Mouse (Mus musculus) left cerebral cortex, adult 11 months (tissue): ENCODE measurements around the gene Dnah17.

Experiments used
- DNase-seq: peaks from one replicate; pipeline ENCODE4 v3.0.0; 2022; ENCODE audit warnings: low spot score

Gene Dnah17

DNA sequence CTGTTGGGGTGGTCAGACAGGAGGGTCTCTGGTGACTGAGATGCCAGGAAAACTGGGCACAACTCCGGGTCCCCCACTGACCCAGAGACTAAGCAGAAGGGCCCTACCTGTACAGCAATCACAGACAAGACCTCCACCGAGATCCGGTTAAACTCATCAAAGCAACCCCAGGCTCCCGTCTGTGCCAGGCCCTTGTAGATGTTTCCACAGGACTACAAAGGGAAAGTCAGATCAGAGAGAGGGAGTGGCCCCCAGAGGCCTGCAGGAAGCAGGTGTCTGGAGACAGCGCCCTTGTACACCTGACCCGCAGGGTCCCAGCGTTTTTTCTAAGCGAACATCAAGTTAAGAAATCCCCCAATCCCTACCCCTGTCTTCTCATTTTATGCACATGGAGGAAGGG lies 44.5 kb downstream of the Dnah17 start:
- DNase-seq: no peak

DNA sequence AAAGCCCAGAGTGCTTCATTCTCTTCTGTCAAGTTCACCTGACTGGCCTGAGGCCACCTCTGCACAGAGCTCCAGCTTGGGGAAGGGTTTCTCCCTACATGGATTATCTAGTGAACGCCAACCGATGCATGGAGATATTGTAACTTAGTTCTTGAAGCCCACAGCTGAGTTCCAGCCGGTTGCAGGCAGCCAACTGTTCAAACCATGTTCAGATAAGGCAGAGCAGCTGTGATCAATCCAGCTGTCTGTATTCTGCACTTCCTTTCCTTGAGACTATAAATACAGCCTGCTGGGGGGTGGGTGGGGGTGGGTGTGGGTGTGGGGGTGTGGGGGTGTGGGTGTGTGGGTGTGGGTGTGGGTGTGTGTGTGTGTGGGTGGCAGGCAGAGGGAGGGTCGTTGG lies 45.3 kb downstream of the Dnah17 start:
- no peak for DNase-seq

DNA sequence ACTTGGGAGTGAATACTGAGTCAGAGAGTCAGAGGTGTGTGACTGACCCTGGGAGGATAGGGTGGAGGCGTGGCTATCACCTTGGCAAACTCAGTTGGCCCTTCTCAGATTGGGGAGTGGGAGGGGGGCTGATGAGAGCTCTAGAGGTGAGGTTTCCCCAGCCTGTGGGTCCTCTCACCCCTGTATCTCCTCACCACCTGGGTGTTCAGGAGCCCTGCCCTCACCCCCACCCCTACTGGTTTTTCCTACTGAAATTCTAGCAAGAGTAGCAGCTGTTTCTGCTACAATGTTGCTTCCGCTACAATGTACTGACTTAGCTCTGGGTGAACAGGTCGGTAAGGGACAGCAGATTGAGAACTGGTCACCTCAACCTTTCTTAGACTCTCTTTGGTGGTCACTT lies 46.2 kb downstream of the Dnah17 start:
- no peak for DNase-seq

DNA sequence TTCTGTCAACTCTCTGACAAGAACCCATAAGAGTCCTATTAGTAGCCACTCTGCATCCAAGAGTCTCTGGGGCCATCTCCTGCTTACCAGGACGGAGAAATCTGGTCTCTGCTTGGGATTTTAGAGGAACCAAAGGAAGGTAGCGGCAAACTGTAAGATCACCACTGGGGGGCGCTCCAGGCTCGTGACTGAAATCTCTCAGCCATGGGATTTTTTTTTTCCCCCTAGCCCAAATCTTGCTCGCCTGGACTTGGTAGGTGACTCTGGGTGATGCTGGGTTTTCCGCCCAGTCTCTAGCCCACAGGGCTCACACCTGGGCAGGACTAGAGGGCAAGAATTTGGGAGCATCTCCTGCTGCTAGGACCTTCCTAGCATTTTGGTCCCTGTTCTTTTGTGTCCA lies 46.6 kb downstream of the Dnah17 start:
- DNase-seq: peak; percentile 27

DNA sequence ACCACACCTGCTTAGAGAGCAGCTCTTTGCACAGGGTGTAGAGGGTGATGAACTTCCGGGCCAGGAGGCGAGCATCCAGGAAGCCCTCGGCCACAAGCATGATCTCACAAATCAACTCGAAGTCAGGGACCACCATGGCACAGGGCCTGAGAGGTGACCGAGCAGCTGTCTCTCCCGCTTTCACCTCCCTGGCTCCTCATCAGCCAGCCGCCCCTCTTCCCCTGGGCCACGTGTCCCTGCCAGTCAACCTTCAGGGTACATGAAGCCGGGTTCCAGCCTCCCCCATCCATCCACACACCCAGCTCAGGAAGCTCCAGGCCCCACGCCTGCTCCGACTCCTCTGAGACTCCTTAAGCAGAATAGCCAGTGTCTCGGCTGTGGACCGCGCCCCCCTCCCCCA lies 48.1 kb downstream of the Dnah17 start:
- DNase-seq: no peak

DNA sequence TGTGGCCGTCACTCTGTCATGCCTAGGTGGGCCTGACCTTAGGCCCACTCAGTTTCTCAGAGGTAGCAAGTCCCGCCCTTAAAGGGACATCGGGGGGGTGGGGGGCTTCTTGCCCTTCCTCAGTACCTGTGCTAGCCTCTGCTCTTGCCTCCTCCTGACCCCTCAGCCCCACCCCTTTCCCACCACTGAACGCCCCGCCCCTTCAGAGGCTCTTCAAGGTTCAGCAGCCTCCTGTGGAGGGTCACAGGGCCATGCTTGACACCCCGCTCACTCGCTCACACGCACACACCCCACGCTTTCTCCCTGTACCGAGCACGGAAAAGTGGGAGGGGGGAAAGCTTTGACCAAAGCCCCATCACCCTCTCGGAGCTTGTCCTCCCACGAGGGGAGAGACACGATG lies 50.7 kb downstream of the Dnah17 start:
- DNase-seq: no peak

DNA sequence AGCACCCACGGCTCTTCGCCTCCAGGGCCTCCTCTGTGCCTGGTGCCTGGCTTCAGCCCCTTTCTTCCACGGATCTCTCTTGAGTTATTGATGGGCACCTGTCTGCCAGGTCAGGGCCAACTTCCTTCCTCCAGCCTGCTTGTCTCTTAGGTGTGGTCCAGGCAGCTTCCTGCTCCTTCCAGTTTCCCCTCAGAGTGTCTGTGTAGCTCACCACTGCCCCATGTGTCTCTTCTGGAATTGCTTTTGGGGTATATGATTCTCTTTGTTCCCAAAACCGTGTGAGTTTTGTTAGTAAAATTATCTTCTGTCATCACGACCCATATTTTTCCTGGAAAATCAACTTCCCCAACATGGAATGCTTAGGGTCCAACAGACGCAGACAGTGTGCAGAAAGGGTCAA lies 53.5 kb downstream of the Dnah17 start:
- no peak for DNase-seq

DNA sequence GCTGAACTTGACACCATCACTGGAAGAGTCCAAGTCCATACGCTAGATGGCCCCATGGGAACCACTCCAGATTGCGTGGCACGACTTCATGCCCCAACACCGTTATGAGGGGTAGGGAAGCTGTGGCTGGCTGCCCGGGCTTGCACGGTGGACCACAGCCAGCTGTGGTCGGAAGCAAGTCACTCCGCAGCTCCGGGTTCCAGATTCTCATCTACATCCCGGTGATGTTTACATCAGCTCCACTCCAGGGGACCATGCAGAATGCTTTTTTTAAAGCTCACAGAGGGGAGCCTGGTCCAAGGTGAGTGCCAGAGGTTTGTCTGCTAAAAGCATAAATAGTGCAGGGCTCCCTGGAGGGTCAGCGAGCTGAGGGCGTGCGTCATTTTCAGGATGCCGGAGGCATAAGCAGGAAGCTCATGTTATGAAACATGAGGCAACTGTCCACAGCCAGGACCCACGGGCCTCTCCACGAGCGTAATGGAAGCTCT lies 55.4 kb downstream of the Dnah17 start:
- no peak for DNase-seq

DNA sequence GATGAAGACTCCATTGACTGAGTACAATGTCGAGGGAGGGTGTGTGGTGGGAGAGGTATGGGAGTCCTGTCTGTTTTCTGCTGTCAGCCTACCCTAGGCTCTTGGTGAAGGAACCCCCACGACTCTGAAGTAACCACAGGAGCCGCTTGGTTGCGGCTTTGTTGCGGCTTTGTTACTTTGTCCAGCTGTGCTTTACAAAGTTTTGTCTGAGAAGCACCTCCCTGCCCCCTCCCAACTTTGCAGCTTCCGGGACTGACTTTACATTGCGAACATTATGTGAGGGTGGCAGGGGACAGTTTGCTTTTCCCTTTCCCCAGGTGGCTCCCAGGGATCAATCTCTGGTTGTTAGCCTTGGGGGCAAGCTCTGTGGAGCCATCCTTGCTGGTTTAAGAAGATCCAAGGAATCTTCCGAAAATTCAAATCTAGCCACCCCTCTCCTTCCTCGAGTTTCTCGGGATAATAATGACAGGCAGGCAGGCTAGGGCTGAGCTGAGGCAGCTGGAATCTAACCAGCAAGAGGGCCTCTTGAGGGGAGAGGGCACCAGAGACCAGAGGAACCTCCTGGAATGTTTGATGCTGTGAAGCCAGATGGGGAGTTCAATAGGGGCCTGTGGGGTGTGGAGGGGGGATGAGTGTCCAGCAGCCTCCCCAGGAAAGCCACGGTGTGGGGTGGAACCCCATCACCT lies 59.1 kb downstream of the Dnah17 start:
- no peak for DNase-seq

DNA sequence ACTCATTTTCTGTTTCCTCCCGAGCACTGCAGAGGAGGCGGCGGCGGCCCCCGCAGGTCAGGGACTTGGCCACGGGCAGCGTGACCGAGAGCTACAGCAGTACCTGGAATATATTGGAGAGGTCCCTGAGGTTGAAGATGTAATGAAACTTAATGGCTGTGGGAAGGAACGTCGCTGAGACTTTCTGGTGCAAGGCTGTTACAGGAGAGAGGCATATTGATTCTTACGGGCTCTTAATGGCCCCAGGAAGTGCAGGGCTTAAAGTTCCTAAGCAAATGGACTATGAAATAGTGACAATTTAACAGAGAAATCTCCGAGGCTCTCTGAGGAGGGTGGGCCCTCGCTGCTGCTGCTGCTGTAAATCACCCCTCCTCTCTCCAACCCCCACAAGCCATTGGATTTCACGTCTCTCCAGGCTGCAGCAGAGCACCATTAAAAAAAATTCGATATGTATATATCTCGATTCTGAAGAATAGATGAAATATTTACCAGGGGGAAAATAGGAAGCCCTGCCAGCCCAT lies 61.6 kb downstream of the Dnah17 start:
- DNase-seq: no peak

DNA sequence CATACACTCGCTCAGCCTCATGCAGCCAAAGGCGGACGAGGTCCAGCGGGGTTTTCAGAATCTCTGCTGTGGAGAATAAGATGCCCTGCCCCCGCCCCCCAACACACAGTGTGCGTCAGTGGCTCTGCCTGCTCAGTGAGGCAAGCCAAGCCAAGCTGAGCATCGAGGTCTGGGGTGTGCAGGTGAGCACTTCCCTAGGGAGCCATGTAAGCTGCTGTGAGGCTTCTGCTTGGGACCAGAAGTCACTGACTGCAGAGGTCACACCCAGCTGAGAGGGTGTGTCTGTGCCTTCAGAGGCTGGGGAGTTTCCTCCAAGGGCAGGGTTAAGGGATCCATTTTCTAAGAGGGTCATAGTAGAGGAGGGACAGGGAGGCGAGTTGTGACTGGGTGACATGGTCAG lies 62.8 kb downstream of the Dnah17 start:
- no peak for DNase-seq

DNA sequence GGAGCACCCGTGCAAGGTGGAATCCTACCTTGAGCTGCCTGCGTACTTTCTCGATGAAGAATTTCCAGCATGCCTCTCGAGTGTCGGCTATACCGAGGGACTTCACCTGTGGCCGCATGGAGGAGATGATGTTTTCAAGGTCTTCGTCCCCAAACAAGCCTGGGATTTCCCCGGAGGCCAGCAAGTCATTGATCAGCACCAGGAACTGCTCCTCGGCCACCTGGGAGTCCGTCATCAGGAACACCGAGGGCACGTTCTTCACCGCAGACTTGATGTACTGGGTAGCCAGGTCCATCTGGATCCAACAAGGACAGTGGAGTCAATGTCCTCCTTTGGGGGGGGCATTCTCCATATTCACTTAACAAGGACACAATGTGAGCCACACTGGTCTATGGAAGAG lies 70.4 kb downstream of the Dnah17 start:
- no peak for DNase-seq

DNA sequence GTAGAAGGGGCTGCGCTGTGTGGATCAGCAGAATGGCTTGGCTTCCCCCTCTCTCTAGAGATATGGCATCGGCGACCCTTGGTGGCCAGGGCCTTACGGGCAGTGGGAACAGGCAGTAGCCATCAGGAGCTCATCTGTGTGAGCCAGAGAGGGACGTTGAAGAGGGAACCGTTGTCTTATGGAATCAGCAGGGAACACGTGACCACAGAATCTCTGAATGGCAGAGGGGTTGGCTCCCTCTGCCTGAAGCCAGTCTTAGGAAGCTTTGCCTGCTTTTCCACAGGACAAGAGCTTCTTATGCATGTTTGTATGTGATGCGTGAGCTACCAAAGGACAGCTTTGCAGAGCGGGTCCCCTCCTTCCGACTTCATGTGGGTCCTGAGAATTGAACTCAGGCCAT lies 71.6 kb downstream of the Dnah17 start:
- DNase-seq: no peak

DNA sequence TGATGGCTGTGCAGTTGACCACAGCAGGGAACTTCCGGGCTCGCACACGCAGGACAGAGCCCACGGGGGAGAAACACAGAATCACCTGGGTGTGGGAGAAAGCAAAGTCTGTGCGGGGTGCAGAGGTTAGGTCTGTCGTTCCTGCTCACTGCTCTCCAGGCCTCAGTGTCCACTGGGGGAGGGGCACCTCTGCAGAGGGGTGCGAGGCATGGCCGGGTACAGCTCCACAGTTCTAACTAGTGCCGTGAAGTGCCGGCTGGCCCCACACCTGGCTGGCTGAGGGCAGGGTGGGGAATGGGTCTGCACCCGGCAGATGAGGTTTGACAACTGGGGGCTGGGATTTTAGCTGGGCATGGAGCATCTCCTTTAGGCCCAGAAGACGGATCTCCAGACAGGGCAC lies 72.1 kb downstream of the Dnah17 start:
- DNase-seq: no peak

DNA sequence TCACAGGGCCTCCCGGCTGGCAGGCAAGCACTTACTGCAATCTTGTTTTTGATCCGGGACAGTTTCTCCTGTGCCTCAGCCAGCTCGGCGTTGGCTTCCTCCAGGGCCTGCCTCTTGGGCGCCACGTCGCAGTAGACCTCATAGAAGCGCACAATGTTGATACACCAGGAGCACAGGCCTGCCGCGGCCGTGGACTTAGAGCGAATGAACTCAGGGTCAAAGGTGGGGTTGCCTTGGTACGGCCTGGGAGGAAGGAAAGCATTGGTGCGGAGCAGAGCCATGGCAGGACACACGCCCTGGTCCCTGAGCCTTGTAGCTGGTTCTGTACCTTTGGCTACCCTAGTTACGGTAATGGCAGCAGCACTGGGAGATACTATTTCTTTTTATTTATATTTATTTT lies 80.3 kb downstream of the Dnah17 start:
- no peak for DNase-seq

DNA sequence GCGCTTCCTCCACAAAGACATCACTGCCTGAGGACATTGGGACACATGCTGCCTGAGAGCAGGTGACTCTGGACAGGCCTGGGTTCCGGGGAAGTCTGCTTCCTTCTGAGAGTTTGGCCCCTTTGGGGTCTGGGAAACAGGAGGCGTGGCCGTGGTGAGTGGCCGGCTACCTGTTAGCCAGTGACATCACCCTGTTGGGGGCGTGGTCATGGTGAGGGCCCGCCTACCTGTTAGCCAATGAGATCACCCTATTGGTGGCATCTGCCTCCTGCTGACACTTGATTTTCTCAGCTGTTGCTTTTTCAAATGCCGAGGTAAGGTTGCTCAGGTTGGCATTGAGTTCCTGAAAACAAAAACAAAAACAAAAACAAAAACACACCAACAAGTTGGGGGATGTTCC lies 80.8 kb downstream of the Dnah17 start:
- no peak for DNase-seq

DNA sequence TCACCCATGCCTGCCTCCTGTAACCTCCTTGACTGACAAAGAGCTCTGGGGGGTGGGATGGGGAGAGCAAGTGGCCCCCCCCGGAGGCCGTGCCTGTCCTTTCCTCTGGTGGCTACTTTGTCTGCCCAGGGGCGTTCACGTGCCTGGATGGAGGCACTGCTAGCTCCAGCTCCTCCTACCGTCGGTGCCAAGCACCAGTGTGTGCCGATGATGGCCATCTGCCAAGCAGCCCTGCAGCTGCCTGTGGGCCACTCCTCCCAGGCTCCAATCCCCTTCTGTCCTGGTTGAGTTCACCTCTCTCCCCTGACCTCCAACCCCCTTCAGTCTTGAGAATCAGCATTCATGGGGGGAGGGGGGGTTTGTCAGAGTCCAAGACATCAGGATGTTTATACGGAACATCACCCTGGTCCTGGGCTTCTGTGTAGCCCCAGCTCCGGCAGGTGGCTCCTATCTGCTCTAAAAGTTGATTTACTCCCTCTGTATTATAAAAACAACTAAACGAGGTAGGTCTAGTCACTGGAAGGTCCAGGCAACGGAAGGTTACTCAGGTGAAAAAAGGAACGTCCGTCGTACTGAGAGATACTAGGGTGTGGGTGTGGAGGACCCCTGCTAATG lies 87.0 kb downstream of the Dnah17 start:
- peak; percentile 63 for DNase-seq

DNA sequence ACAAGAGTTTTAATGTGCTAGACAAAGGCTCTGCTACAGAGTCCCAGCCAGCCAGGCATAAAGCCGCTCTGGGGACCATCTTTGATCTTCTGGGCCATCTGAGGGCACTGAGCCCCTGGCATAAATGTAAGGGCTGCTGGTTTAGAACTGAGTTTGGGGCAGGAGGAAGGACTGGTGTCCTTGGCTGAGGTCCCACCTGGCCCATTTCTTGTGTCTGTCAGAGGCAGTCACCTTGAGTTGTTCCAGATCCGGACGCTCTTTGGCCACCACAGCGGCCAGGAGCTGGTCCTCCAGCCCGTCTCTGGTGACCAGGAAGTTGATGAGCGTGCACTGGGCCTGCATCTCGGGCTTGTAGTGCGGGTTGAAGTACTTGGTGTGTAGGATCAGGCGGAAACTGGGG lies 87.6 kb downstream of the Dnah17 start:
- DNase-seq: no peak

DNA sequence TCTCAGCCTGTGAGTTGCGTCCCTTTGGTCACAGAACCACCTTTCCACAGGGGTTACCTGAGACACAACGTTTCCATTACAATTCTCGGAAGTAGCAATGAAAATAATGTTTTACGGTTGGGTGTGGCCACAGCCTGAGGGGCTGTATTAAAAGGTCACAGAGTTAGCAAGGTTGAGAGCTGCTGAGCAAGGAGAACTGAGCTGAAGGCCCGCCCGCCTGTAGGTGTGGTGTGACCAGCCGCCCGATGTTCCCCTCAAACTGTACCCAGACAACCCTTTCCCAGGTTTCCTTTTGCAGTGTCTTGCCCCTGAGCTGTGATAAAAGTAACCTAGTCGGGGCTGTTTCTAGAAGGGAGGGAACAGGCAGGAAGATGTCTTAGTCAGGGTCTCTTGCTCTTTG lies 95.4 kb downstream of the Dnah17 start:
- DNase-seq: no peak

DNA sequence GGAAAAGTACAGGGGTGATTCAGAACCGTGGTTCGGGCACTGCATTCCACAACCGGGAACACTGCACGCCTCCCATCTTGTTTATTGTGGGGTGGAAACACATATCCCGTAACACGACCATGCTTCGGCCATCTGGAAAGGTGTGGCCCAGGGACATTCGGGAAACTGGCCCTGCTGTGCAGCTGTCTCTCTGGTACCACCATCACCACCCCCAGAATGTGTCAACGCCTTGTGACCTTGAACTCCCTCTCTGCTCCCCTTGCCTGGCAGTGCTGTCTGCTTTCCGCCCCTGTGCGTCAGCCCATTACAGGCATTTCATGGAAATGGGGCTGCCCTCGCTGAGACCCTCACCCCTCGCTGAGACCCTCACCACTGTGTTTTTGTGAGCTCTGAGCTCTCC lies 96.0 kb downstream of the Dnah17 start:
- no peak for DNase-seq

DNA sequence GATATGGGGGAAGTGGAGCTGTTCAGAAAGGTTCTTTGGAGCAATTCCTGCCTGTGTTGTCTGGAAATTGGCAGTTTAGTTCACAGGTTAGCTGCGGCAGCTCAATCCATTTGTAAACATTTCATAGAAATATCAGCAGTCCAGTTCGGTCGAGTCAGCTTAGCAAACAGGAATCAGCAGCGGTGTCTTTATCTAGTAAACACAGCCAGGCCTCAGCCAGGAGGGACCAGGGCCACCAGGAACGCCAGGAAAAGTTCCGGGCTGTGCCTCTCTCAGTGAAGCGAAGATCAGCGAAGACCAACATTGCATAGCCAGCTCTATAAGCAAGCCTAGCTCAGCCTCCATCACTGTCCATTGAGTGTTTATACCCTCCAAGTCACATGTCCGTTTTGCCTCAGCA lies 99.3 kb downstream of the Dnah17 start:
- no peak for DNase-seq

DNA sequence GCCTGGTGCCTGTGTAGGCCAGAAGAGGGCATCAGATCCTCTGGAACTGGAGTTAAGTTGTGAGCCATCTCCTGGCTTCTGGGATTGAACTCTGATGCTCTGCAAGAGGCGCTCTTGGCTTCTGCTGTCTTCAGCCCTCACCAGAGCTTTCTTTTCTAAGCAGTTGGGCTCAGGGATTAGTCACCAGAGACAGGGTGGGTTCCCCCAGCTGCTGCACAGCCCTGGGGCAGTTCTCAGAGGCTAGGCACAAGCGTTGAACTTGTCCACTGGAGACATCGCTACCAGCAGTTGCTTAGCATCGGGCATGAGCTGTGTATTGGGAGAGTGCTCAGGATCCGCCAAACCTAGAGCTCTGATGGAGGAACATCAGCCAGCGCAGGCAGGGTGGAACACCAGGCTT lies 101.3 kb downstream of the Dnah17 start:
- DNase-seq: no peak

DNA sequence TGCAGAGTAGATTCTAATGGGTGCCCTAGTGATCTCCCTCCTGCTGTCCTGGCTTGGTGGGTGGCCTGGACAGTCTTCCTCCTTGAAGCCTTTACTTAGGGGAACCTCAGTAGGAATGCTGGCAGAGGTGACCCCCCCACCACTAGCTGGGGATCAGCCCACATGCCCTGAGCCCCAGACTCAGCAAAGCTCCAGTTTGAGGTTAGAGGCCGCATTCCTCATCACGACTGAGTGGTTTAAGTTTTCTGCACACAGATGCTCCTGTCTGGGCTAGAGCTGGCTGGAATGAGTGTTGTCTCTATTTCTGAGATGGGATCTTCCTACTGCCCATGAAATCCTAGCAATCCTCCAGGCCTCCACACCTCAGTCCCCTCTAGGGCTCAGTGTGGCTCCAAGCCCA lies 106.3 kb downstream of the Dnah17 start:
- DNase-seq: no peak

DNA sequence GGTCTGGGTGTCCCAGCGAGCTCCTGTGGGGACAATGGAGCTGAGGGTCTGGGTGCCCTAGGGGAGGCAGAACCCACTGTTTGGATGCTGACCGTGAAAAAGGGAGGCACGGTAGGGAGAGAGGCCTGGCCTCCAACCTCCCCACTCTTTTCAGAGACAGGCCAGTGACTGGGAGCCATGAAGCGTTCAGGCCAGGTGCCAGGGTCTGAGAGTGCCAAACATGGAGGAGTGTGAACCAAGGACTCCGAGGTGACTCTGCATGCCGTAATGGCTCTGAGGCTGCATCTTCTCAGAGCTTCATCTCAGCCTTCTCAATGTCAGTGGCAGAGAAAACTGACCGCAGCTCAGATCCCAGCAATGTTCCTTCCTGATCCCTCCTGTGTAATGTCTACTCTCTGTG lies 107.0 kb downstream of the Dnah17 start:
- DNase-seq: no peak
